Mouse (Mus musculus) hindbrain, embryonic 14.5 days (tissue): ENCODE results near the gene Gm9964. TPM values are rescaled to one million over a fixed set of nuclear protein-coding genes. Genes with fewer than 3 reads are reported as not detected.
A peak's percentile ranks its signal among the peaks of the same experiment; 100 is the strongest.

Experiments
- ATAC-seq: fragments of 200-750 bp; cut with Nextera tagmentation; 2 replicates; pipeline ENCODE4 v1.8.0; 2017; ENCODE audit warnings: moderate number of reproducible peaks, mild to moderate bottlenecking, moderate TSS enrichment, moderate library complexity; ENCODE audit not compliant: low FRiP score
- DNase-seq: peaks from one replicate; pipeline ENCODE4 v3.0.0-alpha.2; 2015; ENCODE audit warnings: low spot score
- H3K27ac ChIP-seq: fragments of 300-500 bp; sonication (generic); 2 replicates; pipeline ENCODE4 v1.5.1; 2014; ENCODE audit warnings: mild to moderate bottlenecking, moderate library complexity
- H3K27me3 ChIP-seq: fragments of 300-500 bp; sonication (generic); 2 replicates; pipeline ENCODE4 v1.6.1; 2014; ENCODE audit warnings: mild to moderate bottlenecking, low read length, mixed read lengths; ENCODE audit not compliant: control insufficient read depth, insufficient read depth
- H3K36me3 ChIP-seq: fragments of 300-500 bp; sonication (generic); replicated peaks from 2 replicates; pipeline ENCODE4 v1.6.1; 2014; ENCODE audit not compliant: control insufficient read depth, insufficient read depth
- H3K4me1 ChIP-seq: fragments of 300-500 bp; sonication (generic); replicated peaks from 2 replicates; pipeline ENCODE4 v1.6.1; 2014; ENCODE audit warnings: antibody characterized with exemption, low read length, mixed read lengths; ENCODE audit not compliant: control insufficient read depth, insufficient read depth
- H3K4me2 ChIP-seq: fragments of 300-500 bp; sonication (generic); replicated peaks from 2 replicates; pipeline ENCODE4 v1.6.1; 2014; ENCODE audit warnings: mild to moderate bottlenecking, moderate library complexity
- H3K4me3 ChIP-seq: fragments of 300-500 bp; sonication (generic); replicated peaks from 2 replicates; pipeline ENCODE4 v1.5.1; 2014; ENCODE audit warnings: mild to moderate bottlenecking, low read length
- H3K9ac ChIP-seq: fragments of 300-500 bp; sonication (generic); 2 replicates; pipeline ENCODE4 v1.6.1; 2014
- H3K9me3 ChIP-seq: fragments of 300-500 bp; sonication (generic); 2 replicates; pipeline ENCODE4 v1.6.1; 2016; ENCODE audit warnings: low read length; ENCODE audit not compliant: control insufficient read depth
- WGBS: fragments of 180-500 bp; shearing (Covaris S2); extraction: QIAGEN DNeasy Blood & Tissue Kit; methylation state at CpG from one replicate; pipeline ENCODE4 v1.1.7; 2014; 5-methylcytosine and 5-hydroxymethylcytosine counted together
- polyA plus RNA-seq: library from polyadenylated mRNA; unstranded; fragments of >200 nt; fragmentation: Nextera tagmentation; extraction: Ambion mirVana; gene quantifications from 2 replicates; pipeline ENCODE4 v1.2.1, GENCODE M21; 2014

The Gm9964 gene
- polyA plus RNA-seq, 1 experiment from 2014 or later = not detected

- Histone ChIP-seq H3K4me1 (no peaks in the 10 kb centered on the region), H3K4me3 (no peak overlapping the region), H3K4me2 (no peak overlapping the region), H3K9me3 (no peaks in the 10 kb centered on the region), H3K9ac (no peak overlapping the region), H3K27me3 (no peaks in the 10 kb centered on the region), H3K36me3 (no peaks in the 10 kb centered on the region), H3K27ac (no peak overlapping the region)
- DNase-seq = no peak
- ATAC-seq = no peak
- WGBS = 88% methylated on average over 5 of the region's 5 CpGs
Observed at GRCm38 (mm10) chr11:79288913-79289640, 7.6 kb downstream of the Gm9964 start.

GRCm38 (mm10) chr11:79288278-79288843, 8.3 kb downstream of the Gm9964 start:
- Histone ChIP-seq H3K9me3 (no peaks in the 10 kb centered on the region), H3K9ac (no peak overlapping the region), H3K4me2 (no peak overlapping the region), H3K4me1 (no peaks in the 10 kb centered on the region), H3K4me3 (no peak overlapping the region), H3K36me3 (no peaks in the 10 kb centered on the region), H3K27ac (no peak overlapping the region), H3K27me3 (no peaks in the 10 kb centered on the region)
- DNase-seq (no peak), ATAC-seq (no peak)
- 77% methylated on average over 7 of the region's 7 CpGs for WGBS

GRCm38 (mm10) chr11:79287447-79287846, 9.3 kb downstream of the Gm9964 start:
- 81% methylated on average over 6 of the region's 6 CpGs for WGBS
- H3K4me1 ChIP-seq = no peaks in the 10 kb centered on the region
- H3K4me3 ChIP-seq = no peak overlapping the region
- no peak overlapping the region for H3K9ac ChIP-seq
- no peaks in the 10 kb centered on the region for H3K36me3 ChIP-seq
- DNase-seq (no peak), ATAC-seq (no peak)
- H3K27me3 ChIP-seq = no peaks in the 10 kb centered on the region
- no peaks in the 10 kb centered on the region for H3K9me3 ChIP-seq
- H3K27ac ChIP-seq = no peak overlapping the region
- H3K4me2 ChIP-seq = no peak overlapping the region

GRCm38 (mm10) chr11:79286305-79286799, 10.4 kb downstream of the Gm9964 start:
- 81% methylated on average over 9 of the region's 9 CpGs for WGBS
- Histone ChIP-seq H3K27ac (no peak overlapping the region), H3K9me3 (no peaks in the 10 kb centered on the region), H3K36me3 (no peaks in the 10 kb centered on the region), H3K27me3 (no peaks in the 10 kb centered on the region), H3K4me1 (no peaks in the 10 kb centered on the region), H3K9ac (no peak overlapping the region), H3K4me3 (no peak overlapping the region), H3K4me2 (no peak overlapping the region)
- DNase-seq (no peak), ATAC-seq (no peak)

- Histone ChIP-seq H3K9ac (no peak overlapping the region), H3K9me3 (no peaks in the 10 kb centered on the region), H3K27me3 (no peaks in the 10 kb centered on the region), H3K4me1 (no peaks in the 10 kb centered on the region), H3K4me3 (no peak overlapping the region), H3K27ac (no peak overlapping the region), H3K36me3 (no peaks in the 10 kb centered on the region), H3K4me2 (no peak overlapping the region)
- DNase-seq = no peak
- WGBS = 94% methylated on average over 4 of the region's 4 CpGs
- ATAC-seq = no peak
Observed at GRCm38 (mm10) chr11:79283350-79284030, 13.2 kb downstream of the Gm9964 start.

- Histone ChIP-seq H3K9me3 (no peaks in the 10 kb centered on the region), H3K36me3 (no peaks in the 10 kb centered on the region), H3K4me1 (no peaks in the 10 kb centered on the region), H3K4me2 (no peak overlapping the region), H3K27me3 (no peaks in the 10 kb centered on the region), H3K9ac (no peak overlapping the region), H3K27ac (no peak overlapping the region), H3K4me3 (no peak overlapping the region)
- ATAC-seq = no peak
- WGBS = 67% methylated on average over 5 of the region's 5 CpGs
- no peak for DNase-seq
Observed at GRCm38 (mm10) chr11:79281396-79281795, 15.3 kb downstream of the Gm9964 start.

GRCm38 (mm10) chr11:79279732-79280405, 16.8 kb downstream of the Gm9964 start:
- H3K36me3 ChIP-seq = no peaks in the 10 kb centered on the region
- DNase-seq = peak; percentile 58
- H3K27me3 ChIP-seq = no peaks in the 10 kb centered on the region
- no peak overlapping the region for H3K27ac ChIP-seq
- H3K4me2 ChIP-seq = no peak overlapping the region
- no peaks in the 10 kb centered on the region for H3K4me1 ChIP-seq
- no peaks in the 10 kb centered on the region for H3K9me3 ChIP-seq
- WGBS = 63% methylated on average over 2 of the region's 2 CpGs
- H3K4me3 ChIP-seq = no peak overlapping the region
- no peak for ATAC-seq
- no peak overlapping the region for H3K9ac ChIP-seq

- Histone ChIP-seq H3K4me1 (no peaks in the 10 kb centered on the region), H3K9me3 (no peaks in the 10 kb centered on the region), H3K4me2 (no peak overlapping the region), H3K27me3 (no peaks in the 10 kb centered on the region), H3K4me3 (no peak overlapping the region), H3K9ac (no peak overlapping the region), H3K36me3 (no peaks in the 10 kb centered on the region), H3K27ac (no peak overlapping the region)
- DNase-seq = no peak
- whole genome bisulfite sequencing = 85% methylated on average over 4 of the region's 4 CpGs
- ATAC-seq = no peak
Observed at GRCm38 (mm10) chr11:79273757-79274156, 22.9 kb downstream of the Gm9964 start.

GRCm38 (mm10) chr11:79273039-79273438, 23.7 kb downstream of the Gm9964 start:
- H3K27ac ChIP-seq = no peak overlapping the region
- DNase-seq (no peak), ATAC-seq (no peak)
- H3K27me3 ChIP-seq = no peaks in the 10 kb centered on the region
- H3K9ac ChIP-seq = no peak overlapping the region
- H3K4me2 ChIP-seq = no peak overlapping the region
- 77% methylated on average over 4 of the region's 4 CpGs for WGBS
- no peaks in the 10 kb centered on the region for H3K36me3 ChIP-seq
- H3K4me3 ChIP-seq = no peak overlapping the region
- no peaks in the 10 kb centered on the region for H3K9me3 ChIP-seq
- H3K4me1 ChIP-seq = no peaks in the 10 kb centered on the region
